Mouse (Mus musculus) gastrocnemius, adult 8-10 months (tissue): ENCODE measurements around the gene Vtcn1. TPM values are rescaled to one million over a fixed set of nuclear protein-coding genes. Genes with fewer than 3 reads are reported as not detected.

Source experiments
- DNase-seq, 2 experiments: peaks; one replicate each; pipeline ENCODE4 v3.0.0; 2022; ENCODE audit warnings: low spot score in 2 of 2
- total RNA-seq, 4 experiments: library from RNA; stranded (reverse); gene quantifications; 2 replicates each; pipeline ENCODE4 v1.2.4; 2022

Vtcn1 gene
- total RNA-seq, 4 experiments from 2014 or later: 0.13 to 0.17 TPM; not detected in 2

GRCm38 (mm10) chr3:100856050-100856815, 31.0 kb downstream of the Vtcn1 start:
- DNase-seq: no peak

- DNase-seq: no peak
Observed at GRCm38 (mm10) chr3:100857139-100857538, 31.9 kb downstream of the Vtcn1 start.

GRCm38 (mm10) chr3:100858334-100859002, 33.2 kb downstream of the Vtcn1 start:
- no peak for DNase-seq

GRCm38 (mm10) chr3:100861307-100862303, 36.3 kb downstream of the Vtcn1 start:
- DNase-seq: no peak

- DNase-seq: no peak
Observed at GRCm38 (mm10) chr3:100866946-100867345, 41.7 kb downstream of the Vtcn1 start.

- no peak for DNase-seq
Observed at GRCm38 (mm10) chr3:100877057-100877456, 51.8 kb downstream of the Vtcn1 start.

DNA sequence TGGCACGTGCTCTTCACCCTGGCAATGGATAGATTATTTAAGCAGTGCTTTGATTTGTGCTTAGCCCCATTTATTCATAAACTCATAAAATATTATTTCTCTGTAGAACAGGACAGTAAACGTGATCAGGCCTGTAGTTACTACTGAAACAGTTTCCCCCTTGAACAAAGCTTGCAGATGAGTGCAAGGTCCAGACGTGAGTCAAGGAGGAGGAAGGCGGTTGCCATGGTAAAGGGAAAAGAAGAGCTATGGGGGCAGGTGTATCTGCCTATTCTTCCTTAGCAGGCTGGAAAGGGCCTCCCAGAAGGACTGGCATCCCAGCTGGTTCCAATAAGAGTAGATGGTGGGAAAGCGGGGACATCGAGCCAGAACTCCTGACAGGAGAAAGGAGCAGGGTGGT, 56.1 kb downstream of the Vtcn1 start:
- DNase-seq: no peak

- DNase-seq: no peak
Observed at GRCm38 (mm10) chr3:100881843-100882634, 56.8 kb downstream of the Vtcn1 start.

DNA sequence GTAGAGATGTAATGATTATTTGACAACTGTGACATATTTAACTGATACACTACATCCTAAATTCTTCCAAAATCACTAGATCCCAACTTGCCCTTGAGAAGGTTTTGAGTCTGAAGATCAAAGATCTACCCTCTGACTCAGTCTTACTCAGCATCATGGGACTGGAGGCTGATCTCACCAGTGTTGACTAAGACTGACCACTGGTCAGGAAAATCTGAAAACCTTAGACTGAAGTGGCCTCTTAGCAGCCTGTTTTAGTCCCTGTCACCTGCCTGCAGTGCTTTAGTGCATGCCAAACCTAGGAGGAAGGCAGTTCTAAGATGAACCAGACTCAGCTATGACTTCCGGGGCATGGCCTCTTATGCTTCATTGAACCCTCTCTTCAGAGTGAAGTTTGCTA, 64.0 kb downstream of the Vtcn1 start:
- DNase-seq: no peak

- no peak for DNase-seq
Observed at GRCm38 (mm10) chr3:100890406-100890805, 65.1 kb downstream of the Vtcn1 start.

DNA sequence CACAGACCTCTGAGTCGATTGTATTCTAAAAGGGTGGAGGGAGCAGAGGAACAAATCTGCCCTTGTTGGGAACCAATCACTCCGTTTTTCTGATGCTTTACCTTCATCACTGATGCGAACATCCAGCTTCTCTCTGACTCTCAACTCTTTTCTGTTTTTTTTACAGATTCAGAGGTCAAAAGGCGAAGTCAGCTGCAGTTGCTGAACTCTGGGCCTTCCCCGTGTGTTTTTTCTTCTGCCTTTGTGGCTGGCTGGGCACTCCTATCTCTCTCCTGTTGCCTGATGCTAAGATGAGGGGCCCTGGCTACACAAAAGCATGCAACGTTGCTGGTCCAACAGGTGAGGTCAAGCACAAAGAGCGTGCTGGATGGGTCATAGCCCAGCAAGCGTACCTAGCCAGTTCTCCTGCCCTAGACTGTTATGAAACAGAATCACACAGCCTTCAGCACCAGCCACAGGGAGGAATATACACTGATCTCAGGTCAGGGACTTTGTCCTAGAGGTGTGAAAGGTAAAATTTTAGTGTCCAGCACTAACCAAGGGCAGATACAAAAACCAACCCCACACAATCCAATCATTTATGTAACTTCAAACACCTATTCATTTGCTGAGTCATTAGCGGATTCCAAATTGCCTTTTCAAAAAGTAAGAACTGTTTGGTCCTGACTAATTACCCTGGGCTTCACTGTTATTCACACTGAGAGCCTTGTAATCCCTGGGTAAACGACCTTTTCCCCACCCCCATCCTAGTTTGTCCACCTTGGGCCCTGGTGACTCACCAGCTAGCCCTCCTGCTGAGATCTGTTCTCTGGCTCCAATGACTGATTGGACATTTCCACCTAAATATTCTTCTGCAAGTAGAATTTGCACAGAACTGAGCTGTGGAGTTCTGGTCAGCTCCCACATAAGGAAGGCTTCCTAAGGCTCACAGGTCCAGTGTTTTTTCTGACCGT, 67.4 kb downstream of the Vtcn1 start:
- DNase-seq: no peak

GRCm38 (mm10) chr3:100895500-100895899, 70.2 kb downstream of the Vtcn1 start:
- DNase-seq: no peak

DNA sequence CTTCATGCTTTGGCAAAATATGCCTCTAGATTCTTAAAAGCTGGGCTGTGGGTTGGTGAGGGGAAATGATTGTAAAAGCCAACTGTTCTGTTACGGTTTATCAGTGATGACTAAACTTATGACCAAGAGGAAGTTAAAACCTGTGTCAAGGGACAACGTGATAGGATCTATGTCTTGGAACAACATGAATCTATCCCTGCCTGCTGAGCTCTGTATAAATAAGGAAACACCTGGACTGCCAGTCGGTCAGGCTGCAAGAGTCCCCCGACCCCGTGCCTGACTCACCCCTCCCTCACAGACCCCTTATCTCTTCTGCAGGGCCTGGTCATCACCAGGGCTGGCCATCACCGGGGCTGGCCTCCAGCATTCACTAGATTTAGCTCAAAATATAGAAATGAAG, 80.9 kb downstream of the Vtcn1 start:
- DNase-seq: no peak

DNA sequence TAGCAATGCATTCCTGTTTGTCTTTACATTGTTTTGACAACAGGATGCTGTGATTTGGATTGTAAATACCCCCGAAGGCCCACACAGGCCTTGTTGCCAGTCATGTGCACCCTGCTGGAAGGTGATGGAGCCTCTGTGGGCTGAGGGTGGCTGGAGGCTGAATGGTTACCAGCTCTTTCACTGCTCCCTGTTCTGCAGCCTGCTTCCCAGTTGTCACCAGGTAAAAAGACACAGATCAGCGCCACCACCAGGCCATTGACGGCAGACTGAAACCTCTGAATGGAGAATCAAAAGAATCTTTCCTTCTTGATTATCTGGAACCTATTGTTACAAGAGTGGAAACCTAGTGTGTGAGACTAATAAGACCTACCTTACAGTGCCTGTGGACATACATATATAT, 81.7 kb downstream of the Vtcn1 start:
- no peak for DNase-seq

- DNase-seq: no peak
Observed at GRCm38 (mm10) chr3:100908594-100908993, 83.3 kb downstream of the Vtcn1 start.

DNA sequence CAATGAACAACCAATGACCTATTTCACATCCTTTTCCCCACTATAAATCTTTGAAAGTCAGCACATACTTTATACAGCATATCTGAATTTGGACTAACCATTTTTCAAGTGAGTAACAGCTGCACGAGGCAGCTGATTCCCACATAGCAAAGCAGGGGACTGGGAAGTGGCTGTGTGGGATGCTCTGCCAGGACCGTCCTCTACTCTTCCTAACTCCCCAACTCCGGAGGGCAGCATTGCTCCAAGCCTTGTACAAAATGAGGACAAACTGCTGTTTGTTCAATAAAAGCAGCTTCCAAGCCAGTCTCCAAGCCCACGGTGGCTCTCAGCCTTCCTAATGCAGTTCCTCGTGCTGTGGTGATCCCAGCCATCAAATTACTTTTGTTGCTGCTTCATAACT, 85.4 kb downstream of the Vtcn1 start:
- no peak for DNase-seq

DNA sequence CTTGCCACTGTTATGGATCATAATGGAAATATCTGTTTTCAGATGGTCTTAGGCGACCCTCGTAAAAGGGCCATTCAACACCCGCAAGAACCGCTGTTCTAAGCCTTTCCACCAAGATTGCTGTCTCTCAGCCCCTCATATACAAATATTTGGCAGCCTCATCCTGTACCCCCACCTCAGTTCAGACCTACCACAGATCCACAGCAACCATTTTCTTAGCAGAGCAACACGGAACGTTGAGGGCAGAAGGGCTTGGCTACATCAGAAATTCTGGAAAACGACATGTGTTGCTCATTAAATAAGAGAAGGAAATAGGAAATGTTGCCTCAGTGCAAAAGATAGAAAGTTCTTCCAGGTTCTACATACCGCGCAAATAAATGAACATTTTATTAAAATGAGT, 85.8 kb downstream of the Vtcn1 start:
- no peak for DNase-seq

DNA sequence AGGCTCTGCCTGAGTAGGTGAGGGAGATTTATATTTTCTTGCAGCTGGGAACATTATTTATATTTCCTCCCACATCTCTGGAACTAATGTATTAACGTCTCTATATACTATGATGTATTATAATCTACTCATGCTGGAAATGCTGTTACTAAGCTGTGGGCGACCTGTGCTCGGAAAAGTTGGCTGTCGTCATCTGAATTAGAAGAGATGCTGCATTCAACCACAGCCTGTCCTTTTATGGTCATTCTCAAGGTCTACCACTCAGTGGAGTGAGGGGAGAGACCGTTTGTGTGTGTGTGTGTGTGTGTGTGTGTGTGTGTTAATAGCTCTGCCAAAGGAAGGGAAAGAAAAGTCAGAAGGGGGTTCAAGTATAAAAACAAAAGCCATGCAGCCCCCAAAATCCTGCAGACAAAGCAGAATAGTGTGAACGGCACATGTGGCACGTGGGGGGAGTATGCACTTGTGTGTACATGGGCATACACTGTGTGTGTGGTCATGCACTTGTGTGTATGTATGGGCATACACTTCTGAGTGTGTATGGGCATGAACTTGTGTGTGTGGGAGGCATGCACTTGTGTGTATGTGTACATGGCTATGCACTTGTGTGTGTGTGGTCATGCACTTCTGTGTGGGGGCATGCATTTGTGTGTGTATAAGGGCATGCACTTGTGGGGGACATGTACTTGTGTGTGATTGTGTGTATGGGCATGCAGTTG, 86.4 kb downstream of the Vtcn1 start:
- no peak for DNase-seq

DNA sequence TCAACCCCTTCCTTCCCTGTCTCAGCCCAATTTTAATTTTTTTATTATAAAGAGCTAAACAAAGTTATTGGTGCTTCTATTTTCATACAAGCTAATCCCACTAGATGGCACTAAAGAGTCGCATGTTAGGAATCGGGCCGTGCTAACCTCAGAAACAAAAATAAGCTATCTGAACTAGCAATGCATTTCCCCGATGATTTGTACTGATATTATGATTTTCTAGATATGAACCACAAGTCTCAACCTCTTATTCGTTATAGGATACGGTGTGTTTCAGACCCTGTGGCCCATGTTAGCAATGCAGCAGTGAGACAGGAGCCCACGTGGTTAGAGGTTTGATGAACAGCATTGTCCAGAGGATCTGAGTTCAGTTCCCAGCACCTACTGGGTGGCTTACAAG, 91.6 kb downstream of the Vtcn1 start:
- DNase-seq: no peak
